Mouse (Mus musculus): ENCODE data around the gene Prss53. TPM values are rescaled to one million over a fixed set of nuclear protein-coding genes. Genes with fewer than 3 reads are reported as not detected.

Prss53 gene
- total and polyA plus RNA-seq, 3 experiments = 0.38 to 0.76 TPM; not detected in 1

- Histone ChIP-seq H3K9me3 (replicated peaks) (no peaks in the 10 kb centered on the region), H3K27me3 (ENCODE audit: insufficient read depth, low read length) (peaks cover 14% of the 10 kb centered on the region), H3K36me3 (replicated peaks) (peaks cover 7% of the 10 kb centered on the region), H3K4me1 (ENCODE audit: insufficient read depth, low read depth, low read length) (peaks cover 44% of the 10 kb centered on the region), H3K4me3 (ENCODE audit: low read depth, low read length) (no peak overlapping the region)
- ATAC-seq (ENCODE audit: extremely low read depth, insufficient number of reproducible peaks, low FRiP score, poor library complexity, severe bottlenecking) (no peak), DNase-seq (ENCODE audit: low spot score) (no peak)
- TF ChIP-seq TAL1 (conservative IDR thresholded peaks at IDR 0.05; ENCODE audit: low read depth, low read length) (no peak), GATA2 (IDR thresholded peaks at IDR 0.05; ENCODE audit: borderline replicate concordance, low read depth, low read length) (no peak), POLR2AphosphoS5 (IDR thresholded peaks at IDR 0.05; ENCODE audit: insufficient replicate concordance, low read depth, low read length) (no peak), GATA1 (IDR thresholded peaks at IDR 0.05; ENCODE audit: borderline replicate concordance, low read length) (no peak), CTCF (IDR thresholded peaks at IDR 0.05; ENCODE audit: low read depth, low read length) (no peak)
These were observed 41.7 kb upstream of the Prss53 start for GRCm38 (mm10) chr7:127932273-127933031.

- ATAC-seq (ENCODE audit: extremely low read depth, insufficient number of reproducible peaks, low FRiP score, poor library complexity, severe bottlenecking) = no peak
- TF ChIP-seq GATA2 (IDR thresholded peaks at IDR 0.05; ENCODE audit: borderline replicate concordance, low read depth, low read length) (no peak), GATA1 (IDR thresholded peaks at IDR 0.05; ENCODE audit: borderline replicate concordance, low read length) (no peak), CTCF (IDR thresholded peaks at IDR 0.05; ENCODE audit: low read depth, low read length) (no peak), TAL1 (conservative IDR thresholded peaks at IDR 0.05; ENCODE audit: low read depth, low read length) (no peak), POLR2AphosphoS5 (IDR thresholded peaks at IDR 0.05; ENCODE audit: insufficient replicate concordance, low read depth, low read length) (no peak)
These were observed 40.8 kb upstream of the Prss53 start for GRCm38 (mm10) chr7:127931351-127932135.

GRCm38 (mm10) chr7:127930636-127931035 lies 39.9 kb upstream of the Prss53 start:
- ATAC-seq (ENCODE audit: extremely low read depth, insufficient number of reproducible peaks, low FRiP score, poor library complexity, severe bottlenecking) (no peak), DNase-seq (ENCODE audit: low spot score) (no peak)
- H3K4me3 ChIP-seq (ENCODE audit: low read depth, low read length) = no peak overlapping the region
- TF ChIP-seq CTCF (IDR thresholded peaks at IDR 0.05; ENCODE audit: low read depth, low read length) (no peak), TAL1 (conservative IDR thresholded peaks at IDR 0.05; ENCODE audit: low read depth, low read length) (no peak), GATA2 (IDR thresholded peaks at IDR 0.05; ENCODE audit: borderline replicate concordance, low read depth, low read length) (no peak), GATA1 (IDR thresholded peaks at IDR 0.05; ENCODE audit: borderline replicate concordance, low read length) (no peak), POLR2AphosphoS5 (IDR thresholded peaks at IDR 0.05; ENCODE audit: insufficient replicate concordance, low read depth, low read length) (no peak)
- peaks cover 34% of the 10 kb centered on the region for H3K4me1 ChIP-seq (ENCODE audit: insufficient read depth, low read depth, low read length)
- H3K36me3 ChIP-seq (replicated peaks) = peaks cover 25% of the 10 kb centered on the region
- H3K9me3 ChIP-seq (replicated peaks) = no peaks in the 10 kb centered on the region
- H3K27me3 ChIP-seq (ENCODE audit: insufficient read depth, low read length) = peaks cover 8% of the 10 kb centered on the region

More at GRCm38 (mm10) chr7:127931351-127932135, 40.8 kb upstream of the Prss53 start:
- DNase-seq (ENCODE audit: low spot score) = no peak
- Histone ChIP-seq H3K27me3 (ENCODE audit: insufficient read depth, low read length) (peaks cover 13% of the 10 kb centered on the region), H3K4me3 (ENCODE audit: low read depth, low read length) (no peak overlapping the region), H3K36me3 (replicated peaks) (peaks cover 16% of the 10 kb centered on the region), H3K4me1 (ENCODE audit: insufficient read depth, low read depth, low read length) (peaks cover 43% of the 10 kb centered on the region), H3K9me3 (replicated peaks) (no peaks in the 10 kb centered on the region)

- H3K9me3 ChIP-seq (replicated peaks) = no peaks in the 10 kb centered on the region
- ATAC-seq (ENCODE audit: extremely low read depth, insufficient number of reproducible peaks, low FRiP score, poor library complexity, severe bottlenecking) = no peak
- no peak for DNase-seq (ENCODE audit: low spot score)
- H3K27me3 ChIP-seq (ENCODE audit: insufficient read depth, low read length) = peaks cover 8% of the 10 kb centered on the region
- peaks cover 32% of the 10 kb centered on the region for H3K36me3 ChIP-seq (replicated peaks)
- peaks cover 33% of the 10 kb centered on the region for H3K4me1 ChIP-seq (ENCODE audit: insufficient read depth, low read depth, low read length)
- no peak within 1 kb of the TSS for H3K4me3 ChIP-seq (ENCODE audit: low read depth, low read length)
- TF ChIP-seq CTCF (IDR thresholded peaks at IDR 0.05; ENCODE audit: low read depth, low read length) = no peak
These were observed 39.2 kb upstream of the Prss53 start, which contains the start of gene Prss8 for GRCm38 (mm10) chr7:127929923-127930322. Gene Prss8, minus strand, starts transcription at chr7:127930104.

GRCm38 (mm10) chr7:127928596-127928995 lies 37.8 kb upstream of the Prss53 start:
- Histone ChIP-seq H3K4me3 (ENCODE audit: low read depth, low read length) (no peak overlapping the region), H3K4me1 (ENCODE audit: insufficient read depth, low read depth, low read length) (peaks cover 21% of the 10 kb centered on the region), H3K36me3 (replicated peaks) (peaks cover 45% of the 10 kb centered on the region), H3K9me3 (replicated peaks) (no peaks in the 10 kb centered on the region), H3K27me3 (ENCODE audit: insufficient read depth, low read length) (peaks cover 8% of the 10 kb centered on the region)
- TF ChIP-seq GATA2 (IDR thresholded peaks at IDR 0.05; ENCODE audit: borderline replicate concordance, low read depth, low read length) (no peak), CTCF (IDR thresholded peaks at IDR 0.05; ENCODE audit: low read depth, low read length) (no peak), GATA1 (IDR thresholded peaks at IDR 0.05; ENCODE audit: borderline replicate concordance, low read length) (no peak), POLR2AphosphoS5 (IDR thresholded peaks at IDR 0.05; ENCODE audit: insufficient replicate concordance, low read depth, low read length) (no peak), TAL1 (conservative IDR thresholded peaks at IDR 0.05; ENCODE audit: low read depth, low read length) (no peak)
- DNase-seq (ENCODE audit: low spot score) (no peak), ATAC-seq (ENCODE audit: extremely low read depth, insufficient number of reproducible peaks, low FRiP score, poor library complexity, severe bottlenecking) (no peak)

- peaks cover 15% of the 10 kb centered on the region for H3K4me1 ChIP-seq (ENCODE audit: insufficient read depth, low read depth, low read length)
- peaks cover 8% of the 10 kb centered on the region for H3K27me3 ChIP-seq (ENCODE audit: insufficient read depth, low read length)
- H3K36me3 ChIP-seq (replicated peaks) = peaks cover 54% of the 10 kb centered on the region
- H3K4me3 ChIP-seq (ENCODE audit: low read depth, low read length) = no peak overlapping the region
- no peak for TF ChIP-seq POLR2AphosphoS5 (IDR thresholded peaks at IDR 0.05; ENCODE audit: insufficient replicate concordance, low read depth, low read length)
- no peak for TF ChIP-seq CTCF (IDR thresholded peaks at IDR 0.05; ENCODE audit: low read depth, low read length)
- TF ChIP-seq TAL1 (conservative IDR thresholded peaks at IDR 0.05; ENCODE audit: low read depth, low read length) = no peak
- TF ChIP-seq GATA2 (IDR thresholded peaks at IDR 0.05; ENCODE audit: borderline replicate concordance, low read depth, low read length) = no peak
- no peak for TF ChIP-seq GATA1 (IDR thresholded peaks at IDR 0.05; ENCODE audit: borderline replicate concordance, low read length)
- ATAC-seq (ENCODE audit: extremely low read depth, insufficient number of reproducible peaks, low FRiP score, poor library complexity, severe bottlenecking) = no peak
- no peaks in the 10 kb centered on the region for H3K9me3 ChIP-seq (replicated peaks)
- no peak for DNase-seq (ENCODE audit: low spot score)
These were observed 37.0 kb upstream of the Prss53 start for GRCm38 (mm10) chr7:127927726-127928125.
